Mouse (Mus musculus) cerebellum, adult 2 months (tissue): ENCODE results near the gene Zfp119b.

Experiments
- CTCF ChIP-seq: fragments of 200-500 bp; IDR thresholded peaks from 2 replicates; pipeline ENCODE4 v1.5.1; 2011; ENCODE audit warnings: low read depth, mild to moderate bottlenecking, control low read depth, low read length, moderate library complexity, borderline replicate concordance; ENCODE audit not compliant: insufficient read depth
- POLR2A ChIP-seq: fragments of 200-500 bp; IDR thresholded peaks from 2 replicates; pipeline ENCODE4 v1.6.1; 2011; ENCODE audit warnings: low read length, control low read depth, borderline replicate concordance; ENCODE audit not compliant: insufficient read depth

DNA sequence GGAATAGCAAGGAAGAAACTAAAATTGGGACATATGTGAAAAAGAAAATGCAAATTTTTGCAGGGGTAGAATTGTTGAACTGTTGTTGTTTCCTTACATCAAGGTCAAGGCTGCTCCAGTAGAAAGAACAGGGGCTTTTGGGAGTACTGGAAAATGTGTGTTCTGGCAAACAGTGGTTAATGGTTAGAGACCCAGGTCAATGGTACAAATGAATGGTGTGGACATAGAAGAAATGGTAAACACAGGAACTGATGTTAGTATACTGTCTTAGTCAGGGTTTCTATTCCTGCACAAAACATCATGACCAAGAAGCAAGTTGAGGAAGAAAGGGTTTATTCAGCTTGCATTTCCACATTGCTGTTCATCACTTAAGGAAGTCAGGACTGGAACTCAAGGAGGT lies 42.6 kb downstream of the Zfp119b start:
- TF ChIP-seq CTCF (no peak), POLR2A (no peak)
